Mouse (Mus musculus) layer of hippocampus, adult 2 months (tissue): ENCODE measurements around the gene Ccdc121. TPM values are rescaled to one million over a fixed set of nuclear protein-coding genes. Genes with fewer than 3 reads are reported as not detected.
A peak's percentile ranks its signal among the peaks of the same experiment; 100 is the strongest.

Experiments
- DNase-seq, 2 experiments: peaks; one replicate each; pipeline ENCODE4 v3.0.0; 2022; ENCODE audit warnings: low spot score in 2 of 2
- H3K27ac ChIP-seq: fragments of 200-600 bp; 2 replicates; pipeline ENCODE4 v1.8.1; 2022
- H3K4me3 ChIP-seq: fragments of 200-600 bp; 2 replicates; pipeline ENCODE4 v1.8.1; 2022; ENCODE audit warnings: mild to moderate bottlenecking
- CTCF ChIP-seq: fragments of 200-600 bp; conservative IDR thresholded peaks from 2 replicates; pipeline ENCODE4 v1.8.1; 2022; ENCODE audit warnings: antibody characterized with exemption, mild to moderate bottlenecking, moderate library complexity
- long read RNA-seq, 2 experiments: library from polyadenylated mRNA; stranded (forward); transcript quantifications; one replicate each; pipeline ENCODE4 v2.0.0; 2021; ENCODE audit warnings: borderline mapping rate in 2 of 2
- total RNA-seq, 2 experiments: library from RNA; stranded (reverse); gene quantifications; 2 replicates each; pipeline ENCODE4 v1.2.3; 2021

Ccdc121 gene
- total RNA-seq, result under 1 TPM; 0.20 to 0.72 TPM
- long read RNA-seq, experiment 1, result 0 reads
- long read RNA-seq, experiment 2, result 0 reads

DNA sequence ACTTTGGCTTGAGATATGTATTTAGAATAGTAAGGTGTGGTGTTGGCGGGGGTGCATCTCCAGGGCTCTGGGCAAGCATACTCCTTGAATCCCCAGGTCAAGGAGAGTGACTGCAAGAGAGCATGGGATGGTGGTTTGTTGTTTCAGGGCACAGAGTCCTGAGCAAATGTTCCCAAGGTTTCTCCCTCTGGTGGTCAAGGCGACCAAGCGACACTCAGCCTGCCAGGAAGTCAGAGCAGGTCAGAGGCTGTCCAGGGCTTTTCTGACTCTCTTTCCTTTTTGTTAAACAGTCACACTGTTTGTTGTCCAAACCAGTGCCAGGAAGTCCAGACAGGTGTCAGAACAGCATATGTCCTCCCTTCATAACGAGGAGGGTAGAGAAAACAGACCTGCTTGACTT lies at the start of gene Ccdc121:
Ccdc121 (minus strand) TSS at position 145 of the 400 bp plus-strand sequence.
- Histone ChIP-seq H3K27ac (no peak within 1 kb of the TSS), H3K4me3 (no peak within 1 kb of the TSS)
- DNase-seq, result no peak
- peak; percentile 61 for TF ChIP-seq CTCF

DNA sequence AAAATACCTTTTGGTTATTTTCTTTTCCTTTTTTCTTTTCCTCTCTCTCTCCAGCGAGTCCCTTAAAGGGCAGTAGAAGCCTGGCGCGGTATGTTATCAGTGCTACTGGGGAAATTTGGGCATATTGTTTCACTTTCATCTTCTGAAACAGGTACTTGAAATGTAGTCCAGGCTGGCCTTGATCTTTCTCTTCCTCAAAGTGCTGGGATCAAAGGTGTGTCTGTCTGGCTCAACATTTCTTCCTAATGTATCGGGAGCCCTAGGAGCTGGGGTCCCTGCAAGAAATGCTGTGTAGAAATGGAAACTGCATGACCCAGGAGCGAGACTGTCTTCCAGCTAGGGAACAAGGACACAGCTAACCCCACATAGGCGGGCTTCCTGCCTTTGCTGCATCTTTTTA lies 49.1 kb upstream of the Ccdc121 start:
- H3K4me3 ChIP-seq, result no peak overlapping the region
- no peak for TF ChIP-seq CTCF
- H3K27ac ChIP-seq, result peak overlapping the region; percentile 85
- DNase-seq, result no peak

DNA sequence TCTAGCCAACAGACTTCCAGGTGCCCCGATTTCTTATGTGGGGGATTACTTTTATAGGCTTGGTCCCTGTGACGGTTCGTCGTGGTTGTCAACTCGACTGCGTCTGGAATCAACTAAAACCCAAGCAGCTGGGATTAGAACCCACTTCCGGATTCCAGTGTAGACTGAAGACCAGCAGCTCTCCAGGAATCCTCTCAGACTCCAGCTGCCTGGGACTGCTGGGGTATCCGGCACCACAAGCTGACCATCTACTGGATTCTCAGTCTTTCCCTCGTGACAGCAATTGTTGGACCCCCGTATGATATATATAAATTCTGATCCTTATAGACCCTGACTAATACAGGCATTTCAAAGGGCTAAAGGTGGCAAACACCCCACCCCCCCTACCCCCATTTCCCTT lies 48.4 kb upstream of the Ccdc121 start:
- H3K27ac ChIP-seq, result no peak overlapping the region
- no peak overlapping the region for H3K4me3 ChIP-seq
- TF ChIP-seq CTCF, result no peak
- no peak for DNase-seq

DNA sequence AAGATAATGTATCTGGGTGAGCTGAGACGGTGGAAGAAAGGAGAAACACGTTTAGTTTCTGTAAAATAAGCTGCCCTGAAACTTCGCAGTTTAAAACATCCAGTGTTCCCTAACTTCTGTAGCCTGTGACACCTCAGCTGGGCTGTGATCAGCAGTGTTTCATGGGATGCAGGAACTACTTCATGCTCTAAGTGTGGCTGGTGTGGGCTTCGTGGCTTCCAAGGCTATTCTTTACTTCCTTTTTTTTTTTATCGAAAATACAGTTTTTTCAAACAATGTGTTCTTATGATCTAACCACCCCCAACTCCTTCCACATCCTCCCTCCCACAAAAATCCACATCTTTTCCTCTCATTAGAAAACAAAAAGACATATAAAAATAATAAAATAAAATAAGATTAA lies 44.2 kb upstream of the Ccdc121 start:
- no peak for DNase-seq
- Histone ChIP-seq H3K4me3 (no peak overlapping the region), H3K27ac (no peak overlapping the region)
- TF ChIP-seq CTCF, result no peak

DNA sequence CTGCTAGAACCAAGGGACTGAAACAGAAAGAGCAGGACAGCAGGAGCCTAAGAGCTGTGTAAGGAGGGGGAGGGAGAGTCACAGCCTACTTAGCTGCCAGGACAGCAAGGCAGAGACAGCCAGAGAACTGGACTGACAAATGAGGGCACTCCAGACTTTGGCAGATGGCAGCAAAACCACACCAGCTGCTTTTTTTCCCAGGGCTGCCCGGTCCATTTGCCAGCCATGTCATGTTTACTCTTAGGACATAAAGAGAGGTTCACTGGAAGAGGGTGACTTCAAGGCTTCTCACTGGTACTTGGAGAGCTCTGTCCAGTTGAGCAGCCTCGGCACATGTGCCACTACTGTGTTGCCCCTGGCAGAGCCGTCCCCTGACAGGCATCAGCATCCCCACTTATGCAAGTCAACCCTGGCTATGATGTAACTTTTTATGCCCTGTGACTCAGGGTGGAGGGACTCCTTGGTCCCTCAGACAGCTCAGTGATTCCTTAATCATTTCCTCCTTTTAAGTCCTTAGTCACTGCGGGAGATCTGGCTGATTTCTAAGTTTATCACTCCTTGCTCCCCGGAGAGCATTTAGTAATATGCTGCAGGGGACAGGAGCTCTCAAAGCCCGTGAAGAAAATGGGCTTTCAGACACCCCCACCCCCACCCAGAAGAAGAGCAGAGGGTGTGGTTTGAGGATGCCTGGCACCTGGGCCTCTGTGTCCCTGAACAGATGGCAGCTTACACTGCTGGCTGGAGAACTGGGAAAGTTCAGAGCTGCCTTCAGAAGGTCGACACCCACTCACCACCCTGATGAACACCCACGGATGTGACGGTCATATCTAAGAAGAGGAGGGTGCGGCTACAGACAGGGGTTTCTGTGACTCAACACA lies 41.5 kb upstream of the Ccdc121 start:
- TF ChIP-seq CTCF, result no peak

DNA sequence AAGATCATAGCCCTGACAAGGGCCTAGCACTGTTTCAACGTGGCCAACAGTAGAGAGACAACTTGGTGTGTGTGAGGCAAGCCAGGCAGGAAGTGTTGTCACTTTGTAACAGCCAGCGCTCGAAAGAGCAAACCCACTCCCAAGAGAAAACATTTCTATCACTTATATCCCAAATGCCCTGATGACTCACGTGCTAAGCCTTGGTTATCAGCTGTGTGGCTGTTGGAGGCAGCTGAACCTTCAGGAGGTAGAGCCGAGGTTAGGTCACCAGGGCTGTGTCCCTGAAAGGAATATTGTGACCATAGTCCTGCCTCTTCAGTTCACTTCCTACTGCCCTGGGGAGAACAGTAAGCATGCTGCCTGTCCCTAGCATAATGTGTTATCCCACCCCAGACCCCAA lies 39.6 kb upstream of the Ccdc121 start:
- Histone ChIP-seq H3K27ac (no peak overlapping the region), H3K4me3 (no peak overlapping the region)
- no peak for DNase-seq
- TF ChIP-seq CTCF, result no peak

More for the DNA sequence above, 41.5 kb upstream of the Ccdc121 start:
- Histone ChIP-seq H3K4me3 (no peak overlapping the region), H3K27ac (peak overlapping the region; percentile 55)
- peak in 1 of 2 experiments; percentile 25 for DNase-seq

DNA sequence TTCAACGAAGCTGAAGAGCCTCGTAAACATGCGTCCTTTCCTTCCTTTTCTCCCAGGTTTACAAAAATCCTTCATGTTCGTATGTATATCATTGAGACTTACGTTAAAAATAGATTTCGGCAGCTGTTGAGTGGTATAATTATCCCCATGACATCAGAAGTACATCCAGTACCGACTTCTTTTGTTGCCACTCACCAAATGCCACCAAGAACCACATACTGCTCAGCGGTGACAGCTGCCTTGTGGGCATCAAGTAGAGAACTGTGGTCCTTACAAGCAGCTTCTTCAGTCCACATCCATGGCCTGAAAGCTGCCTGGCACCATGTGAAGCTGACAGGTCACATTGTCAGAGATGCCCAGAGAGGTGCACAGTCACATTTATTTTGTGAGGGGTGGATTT lies 38.7 kb upstream of the Ccdc121 start:
- peak overlapping the region; percentile 84 for H3K27ac ChIP-seq
- no peak for TF ChIP-seq CTCF
- no peak overlapping the region for H3K4me3 ChIP-seq
- DNase-seq, result peak in 1 of 2 experiments; percentile 27

DNA sequence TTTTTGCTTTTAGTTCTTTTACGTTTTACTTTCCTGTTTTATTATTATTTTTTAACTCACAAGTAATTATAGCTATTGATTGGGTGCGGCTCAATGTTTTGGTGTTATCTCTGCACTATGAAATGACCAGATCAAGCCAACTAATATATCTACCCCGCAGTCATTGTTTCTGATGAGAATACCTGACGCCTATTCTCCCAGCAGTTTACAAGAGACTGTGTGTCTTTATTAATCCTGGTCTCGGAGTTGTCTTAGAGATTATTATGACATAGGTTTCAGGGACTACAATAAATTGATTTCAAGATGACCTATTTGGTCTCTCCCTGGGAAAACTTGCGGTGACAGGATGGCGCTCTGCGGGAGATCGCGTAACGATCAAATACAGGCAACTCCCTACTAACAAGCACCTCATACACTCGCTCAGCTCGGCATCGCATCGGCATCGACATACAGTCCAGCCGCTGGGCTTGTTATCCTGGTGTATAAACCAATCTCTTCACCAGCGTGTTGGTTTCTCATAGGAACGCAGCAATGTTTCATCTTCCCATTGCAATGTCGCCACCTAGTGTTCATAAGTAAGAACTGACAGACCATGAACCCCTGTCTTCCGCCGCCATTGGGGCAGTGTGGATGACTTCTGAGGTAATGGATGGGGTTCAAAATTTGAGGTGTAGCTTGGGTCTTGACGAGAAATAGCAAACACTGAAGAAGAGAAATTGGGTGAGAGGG lies 34.0 kb upstream of the Ccdc121 start:
- Histone ChIP-seq H3K4me3 (peak overlapping the region; percentile 45), H3K27ac (peak overlapping the region; percentile 59; the same call in 1 of the 2 replicates)
- DNase-seq, result peak; percentile 74 to 78
- TF ChIP-seq CTCF, result peak; percentile 93

DNA sequence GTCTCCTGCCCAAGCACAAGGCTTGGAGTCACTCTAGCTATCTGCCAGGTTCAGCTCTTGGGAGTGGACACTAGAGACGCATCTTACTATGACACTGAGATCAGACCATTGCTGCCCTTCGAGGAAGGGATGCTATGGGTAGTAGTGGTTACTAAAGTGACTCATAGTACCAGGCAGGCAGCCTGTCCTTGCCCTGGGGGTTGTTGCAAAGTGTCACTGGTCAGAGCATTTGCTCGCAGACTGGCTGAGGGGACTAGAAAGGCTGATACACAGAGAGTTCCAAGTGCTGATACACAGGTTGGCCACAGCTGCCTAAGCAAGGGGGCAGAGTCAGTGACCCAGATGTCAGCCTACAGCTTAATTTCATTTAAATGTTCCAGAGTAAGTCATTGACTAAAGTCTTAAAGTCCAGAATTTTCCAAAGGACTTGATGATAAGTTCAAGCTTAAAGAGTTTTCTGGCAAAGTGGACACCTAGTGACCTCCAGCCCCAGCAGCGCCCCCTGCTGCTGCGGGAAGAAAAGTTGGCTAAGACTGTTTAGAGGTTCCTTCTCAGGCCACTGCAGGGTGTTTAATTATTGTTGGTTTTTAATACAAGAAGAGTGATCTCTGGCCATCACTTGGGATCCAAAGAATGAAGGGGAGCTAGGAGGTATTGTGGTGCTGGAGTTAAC lies 32.6 kb upstream of the Ccdc121 start:
- peak; percentile 79 for TF ChIP-seq CTCF
- Histone ChIP-seq H3K27ac (no peak overlapping the region), H3K4me3 (no peak overlapping the region)
- DNase-seq, result no peak

DNA sequence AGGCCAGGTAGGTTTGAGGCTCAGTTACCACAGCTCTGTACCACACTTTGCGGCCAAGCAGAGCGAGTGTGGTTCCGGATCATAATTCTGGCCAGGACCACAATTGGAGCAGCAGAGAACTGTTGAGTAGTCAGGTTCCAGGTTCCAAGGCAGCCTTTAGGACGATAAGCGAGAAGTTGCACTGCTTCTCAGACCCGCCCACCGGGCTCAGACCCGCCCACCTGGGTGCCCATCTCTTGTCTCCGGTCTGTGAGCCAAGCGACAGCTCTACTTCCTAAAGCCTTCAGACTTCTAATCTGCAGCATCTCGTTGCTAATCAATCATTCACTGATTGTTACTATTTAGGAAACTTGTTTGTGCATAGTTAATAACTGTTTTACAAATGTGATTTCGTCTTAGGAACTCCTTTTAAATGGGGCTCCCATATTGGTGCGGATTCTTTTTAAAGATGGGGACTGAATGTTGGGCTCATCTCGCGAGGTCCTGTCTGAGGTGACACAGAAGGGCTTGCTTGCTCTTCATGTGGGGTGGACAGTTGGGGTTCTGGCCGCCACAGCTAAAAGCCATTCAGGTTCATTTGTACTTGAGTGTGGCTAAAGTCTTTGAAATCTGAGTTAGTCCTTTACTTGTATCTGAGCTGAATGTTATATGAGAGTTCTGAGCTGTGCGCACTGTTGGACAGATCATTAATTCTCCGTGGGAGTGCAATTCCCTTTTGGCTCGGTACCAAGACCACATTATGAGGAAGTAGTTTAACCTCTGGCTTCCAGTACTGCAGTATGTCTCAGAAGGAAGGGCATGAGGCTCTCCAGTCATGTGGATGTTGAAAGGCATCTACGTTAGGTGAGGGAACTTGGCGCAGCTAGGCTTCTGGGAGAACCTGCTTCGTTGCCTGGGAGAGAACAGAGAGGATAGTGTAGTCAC lies 28.9 kb upstream of the Ccdc121 start:
- no peak for DNase-seq

DNA sequence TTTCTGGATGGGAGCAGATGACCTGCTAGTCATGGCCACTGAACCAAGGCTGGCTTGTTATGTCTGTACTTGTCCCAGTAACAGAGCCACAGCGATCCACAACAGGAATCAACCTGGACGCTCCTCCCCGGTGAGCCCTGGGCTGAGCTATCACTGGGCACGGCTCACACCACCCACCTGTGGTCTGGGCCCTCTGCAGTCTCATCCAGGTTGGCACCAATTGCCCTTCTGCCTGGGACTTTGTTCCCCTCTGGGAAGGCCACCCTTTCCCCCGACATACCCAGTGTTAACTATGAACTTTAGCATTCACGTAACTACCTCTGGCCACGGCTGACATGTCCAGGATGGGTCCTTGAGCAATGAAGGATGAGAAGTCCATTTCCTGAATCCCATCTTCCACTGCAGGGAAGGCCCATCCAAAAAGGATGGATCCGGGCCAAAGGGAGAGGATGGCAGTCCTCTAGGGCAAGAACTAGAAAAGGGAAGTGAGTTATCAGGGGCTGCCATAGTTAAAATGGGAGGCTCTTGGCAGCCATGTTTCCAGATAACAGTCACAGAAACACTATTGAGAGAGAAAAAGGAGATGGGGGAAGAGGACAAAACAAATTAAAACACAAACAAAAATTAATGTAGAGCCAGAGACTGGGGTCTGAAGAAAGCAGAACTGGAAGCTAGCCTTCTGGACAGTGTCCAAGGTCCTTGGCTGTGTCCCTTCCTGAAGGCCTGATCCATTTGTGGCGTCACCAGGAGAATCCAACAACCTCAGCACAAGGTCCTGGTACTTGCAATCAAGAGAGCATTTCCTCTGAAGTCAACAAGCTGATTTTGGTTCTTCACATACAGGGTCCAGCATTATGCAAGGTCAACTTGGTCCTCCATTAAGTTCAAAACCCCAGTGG lies 26.6 kb upstream of the Ccdc121 start:
- H3K27ac ChIP-seq, result no peak overlapping the region
- TF ChIP-seq CTCF, result no peak
- H3K4me3 ChIP-seq, result no peak overlapping the region
- no peak for DNase-seq

More for the DNA sequence above, 28.9 kb upstream of the Ccdc121 start:
- TF ChIP-seq CTCF, result no peak
- Histone ChIP-seq H3K27ac (no peak overlapping the region), H3K4me3 (no peak overlapping the region)
